Mouse (Mus musculus): ENCODE measurements at regions not wholly inside any gene's neighbourhood (a gene's known extent, or its start where the extent isn't known, plus 50 kb on each side); places are given as distances from the start of the nearest gene placed in this dataset.

DNA sequence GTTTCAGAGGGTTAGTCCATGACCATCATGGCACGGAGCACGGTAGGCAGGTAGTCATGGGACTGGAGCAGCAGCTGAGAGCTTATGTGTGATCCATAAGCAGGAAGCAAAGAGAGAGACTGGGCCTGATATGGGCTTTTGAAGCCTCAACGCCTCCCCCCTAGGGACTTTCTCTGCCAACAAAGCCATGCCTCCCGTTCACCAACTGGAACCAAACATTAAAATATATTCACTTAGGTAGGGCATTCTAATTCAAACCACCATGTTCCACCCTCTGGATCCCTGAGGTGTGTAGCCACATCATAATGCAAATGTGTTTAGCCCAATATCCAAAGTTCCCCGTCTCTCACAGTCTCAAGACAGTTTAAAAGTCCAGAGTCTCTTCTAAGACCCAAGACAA lies 85.3 kb upstream of the Ltbp1 start:
- DNase-seq: no peak

GRCm38 (mm10) chr17:74921413-74921812 lies 84.0 kb upstream of the Ltbp1 start:
- no peak for DNase-seq

GRCm38 (mm10) chr17:74922016-74922415 lies 83.4 kb upstream of the Ltbp1 start:
- DNase-seq: no peak

GRCm38 (mm10) chr17:74922591-74922990 lies 82.8 kb upstream of the Ltbp1 start:
- peak in 1 of 2 experiments; percentile 23 for DNase-seq

- DNase-seq: no peak
Measured at GRCm38 (mm10) chr17:74923101-74923500, 82.3 kb upstream of the Ltbp1 start.

DNA sequence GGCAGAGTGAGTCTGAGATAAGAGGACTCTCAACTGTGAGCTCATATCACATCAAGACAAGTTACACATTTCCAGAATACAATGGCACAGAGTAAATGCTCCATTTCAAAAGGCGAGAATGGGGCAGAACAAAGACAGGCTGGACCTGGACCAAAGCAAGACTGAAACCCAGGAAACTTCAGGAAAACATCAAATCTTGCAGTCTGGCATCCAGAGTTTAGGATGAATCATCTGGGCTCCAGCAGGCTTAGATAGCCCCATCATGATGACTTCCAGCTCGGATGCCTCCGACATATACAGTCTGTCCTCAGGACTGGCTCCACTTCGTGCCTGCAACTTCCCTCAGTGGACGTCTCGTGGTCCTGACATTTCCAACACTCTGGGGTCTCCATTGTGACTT lies 80.2 kb upstream of the Ltbp1 start:
- DNase-seq: no peak

- DNase-seq: no peak
Measured at GRCm38 (mm10) chr17:74927981-74928380, 77.4 kb upstream of the Ltbp1 start.

- peak; percentile 7 to 9 for DNase-seq
Measured at GRCm38 (mm10) chr17:74931540-74931939, 73.8 kb upstream of the Ltbp1 start.

- peak; percentile 5 to 10 for DNase-seq
Measured at GRCm38 (mm10) chr17:74941393-74941792, 64.0 kb upstream of the Ltbp1 start.

- no peak for DNase-seq
Measured at GRCm38 (mm10) chr17:74942984-74943801, 62.2 kb upstream of the Ltbp1 start.

DNA sequence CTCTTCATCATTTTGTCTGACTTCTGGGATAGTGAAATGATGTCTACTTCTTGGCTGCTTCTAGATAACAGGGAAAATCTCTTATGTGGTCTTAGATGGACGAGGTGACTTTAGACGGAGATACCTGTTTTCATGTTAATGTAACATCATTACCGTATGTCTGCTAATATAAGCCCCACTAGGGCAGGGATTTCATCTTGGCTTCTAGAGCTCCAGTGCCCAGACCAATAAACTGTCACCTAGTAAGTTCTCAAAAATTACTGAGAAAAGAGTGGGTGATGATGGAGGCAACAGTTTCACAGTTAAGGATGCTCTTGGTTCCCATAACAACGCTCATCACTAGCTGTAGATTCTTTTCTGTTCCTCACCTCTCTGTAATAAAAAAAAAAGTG lies 61.6 kb upstream of the Ltbp1 start:
- DNase-seq: no peak

DNA sequence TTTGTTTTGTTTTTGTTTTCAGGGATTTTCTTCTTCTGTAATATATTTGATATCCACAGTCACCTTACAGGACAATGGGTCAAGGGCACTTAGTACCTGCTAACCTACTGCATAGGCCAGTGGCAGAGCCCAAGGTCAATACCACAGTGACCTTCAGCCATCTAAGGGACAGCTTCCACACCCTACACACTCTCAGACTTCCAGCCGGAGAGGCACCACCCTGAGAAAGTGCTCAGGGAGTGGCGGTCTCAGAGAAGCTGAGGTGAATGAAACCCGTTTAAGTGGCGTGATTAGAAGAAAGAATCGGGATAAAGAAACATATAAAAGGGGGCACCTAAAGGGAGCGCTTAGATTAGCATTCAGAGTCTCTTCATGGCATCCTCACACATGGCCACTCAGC lies 60.2 kb upstream of the Ltbp1 start:
- no peak for DNase-seq

DNA sequence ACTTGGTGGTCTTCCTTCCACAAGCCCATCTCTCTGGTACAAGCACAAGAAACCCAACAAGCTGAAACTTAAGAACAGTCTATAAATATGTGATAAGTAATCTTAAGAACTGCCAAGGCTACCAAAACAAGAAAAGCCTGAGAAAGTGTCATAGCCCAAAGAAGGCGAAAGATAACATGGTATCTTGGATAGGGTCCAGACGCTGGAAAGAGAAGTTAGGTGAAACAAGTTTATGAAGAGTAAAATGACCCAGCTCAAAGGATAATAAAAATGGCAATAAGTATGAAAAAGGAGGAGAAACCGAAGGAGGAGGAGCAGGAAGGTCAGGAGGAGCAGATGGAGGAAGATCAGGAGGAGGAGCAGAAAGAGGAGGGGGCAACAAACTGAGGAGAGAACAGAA lies 56.9 kb upstream of the Ltbp1 start:
- no peak for DNase-seq

DNA sequence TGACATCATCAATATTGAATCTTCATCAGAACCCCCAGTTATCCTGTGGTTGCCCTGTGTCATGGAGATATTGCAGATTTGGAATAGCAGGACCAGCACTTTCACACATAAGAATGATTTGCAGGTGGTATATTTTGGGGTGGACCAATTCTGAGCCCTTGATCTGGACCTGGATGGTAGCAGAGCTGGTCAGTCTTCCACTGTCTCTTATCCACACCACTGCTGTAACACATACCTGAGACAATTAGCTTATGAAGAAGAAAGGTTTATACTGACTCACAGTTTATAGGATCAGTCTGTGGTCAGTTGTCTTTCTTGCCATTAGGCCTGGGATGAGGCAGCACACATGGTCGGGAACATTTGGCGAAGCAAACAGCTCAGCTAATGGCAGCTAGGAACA lies 55.1 kb upstream of the Ltbp1 start:
- DNase-seq: no peak

- no peak for DNase-seq
Measured at GRCm38 (mm10) chr17:74954988-74955387, 50.4 kb upstream of the Ltbp1 start.
